Mouse (Mus musculus): Measurements from ENCODE around the gene Slit3. TPM values are rescaled to one million over a fixed set of nuclear protein-coding genes. Genes with fewer than 3 reads are reported as not detected.

The Slit3 gene
- total and polyA plus RNA-seq, 2 experiments from 2014 or later: 6.7 to 23.7 TPM

DNA sequence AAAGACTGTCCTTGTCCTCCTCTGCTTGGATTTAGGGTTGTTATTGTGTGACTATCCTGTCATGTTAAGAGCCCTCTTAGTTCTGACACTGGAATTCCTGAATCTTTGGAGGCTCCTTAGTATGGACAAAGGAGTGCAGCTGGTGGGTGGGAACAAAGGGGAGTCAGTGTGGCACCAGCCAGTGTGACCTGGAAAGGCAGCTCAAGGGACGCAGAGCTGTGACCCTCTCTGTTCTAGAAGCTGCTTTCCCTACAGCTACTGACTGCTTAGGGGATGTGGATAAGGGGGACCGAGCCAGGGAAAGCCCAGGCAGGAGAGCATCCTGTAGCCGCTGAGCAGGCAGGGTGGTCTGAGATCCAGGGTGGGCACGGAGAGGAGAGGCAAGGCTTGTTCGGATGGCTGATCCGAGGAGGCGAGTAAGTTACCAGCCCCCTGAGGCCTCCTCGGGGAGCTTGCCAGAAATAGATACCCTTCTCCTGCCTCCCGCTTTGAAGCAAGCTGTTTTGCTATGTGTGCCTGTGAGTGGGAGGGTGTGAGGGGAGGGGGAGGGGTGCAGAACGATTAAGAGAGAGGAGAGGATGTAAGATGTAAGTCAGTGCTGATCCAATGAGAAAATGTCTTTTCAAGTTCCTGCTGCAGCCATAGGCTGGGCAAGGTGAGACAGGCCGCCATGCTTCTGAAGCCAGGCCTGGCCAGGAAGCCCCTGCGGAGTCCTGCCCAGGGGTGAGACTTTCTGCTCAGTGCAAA, 162.0 kb downstream of the Slit3 start:
- peak; percentile 42 for ATAC-seq (ENCODE audit: insufficient read depth, low read depth)
- TF ChIP-seq EP300 (IDR thresholded peaks at IDR 0.05; ENCODE audit: low read depth) (no peak), CTCF (IDR thresholded peaks at IDR 0.05; ENCODE audit: low read depth) (no peak)
- Histone ChIP-seq H3K9ac (replicated peaks; ENCODE audit: low read depth, low read length) (no peak overlapping the region), H3K4me2 (ENCODE audit: low read depth, low read length) (no peak overlapping the region), H3K4me1 (ENCODE audit: control insufficient read depth, insufficient read depth) (peaks cover 37% of the 10 kb centered on the region), H3K27me3 (ENCODE audit: control insufficient read depth, insufficient read depth, low read length) (no peaks in the 10 kb centered on the region), H3K4me3 (ENCODE audit: low read depth, low read length) (no peak overlapping the region), H3K27ac (ENCODE audit: low read depth) (0 out of 2 replicates have a peak overlapping the region, but pooled peaks have one; percentile 28), H3K9me3 (replicated peaks; ENCODE audit: control insufficient read depth, low read length) (no peaks in the 10 kb centered on the region), H3K36me3 (replicated peaks; ENCODE audit: control insufficient read depth, insufficient read depth, low read length) (no peaks in the 10 kb centered on the region)
- 19% methylated on average over 12 of the region's 12 CpGs for WGBS
- no peak for DNase-seq (ENCODE audit: low spot score)

DNA sequence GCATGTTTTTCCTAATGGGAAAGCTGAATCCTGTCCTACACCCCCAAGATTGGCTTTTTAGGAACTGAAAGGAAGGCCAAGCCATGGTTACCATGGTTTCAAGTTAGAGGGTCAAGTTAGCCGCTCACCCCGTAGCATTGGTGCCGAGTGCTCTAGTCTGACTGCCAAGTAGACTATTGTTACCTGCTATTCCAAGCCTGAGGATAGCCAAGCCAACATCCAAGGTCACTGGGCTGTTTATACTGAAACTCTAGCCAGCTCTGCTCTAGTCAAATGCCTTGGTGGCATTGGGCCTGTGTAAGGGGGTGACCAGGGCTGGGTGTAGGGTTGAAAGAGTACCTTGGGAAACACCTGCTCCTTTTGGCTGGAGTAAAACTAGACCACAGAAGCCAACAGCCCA, 162.7 kb downstream of the Slit3 start:
- ATAC-seq (ENCODE audit: insufficient read depth, low read depth): peak; percentile 44; the same call in 1 of the 2 replicates
- H3K27ac ChIP-seq (ENCODE audit: low read depth): peak overlapping the region; percentile 35

DNA sequence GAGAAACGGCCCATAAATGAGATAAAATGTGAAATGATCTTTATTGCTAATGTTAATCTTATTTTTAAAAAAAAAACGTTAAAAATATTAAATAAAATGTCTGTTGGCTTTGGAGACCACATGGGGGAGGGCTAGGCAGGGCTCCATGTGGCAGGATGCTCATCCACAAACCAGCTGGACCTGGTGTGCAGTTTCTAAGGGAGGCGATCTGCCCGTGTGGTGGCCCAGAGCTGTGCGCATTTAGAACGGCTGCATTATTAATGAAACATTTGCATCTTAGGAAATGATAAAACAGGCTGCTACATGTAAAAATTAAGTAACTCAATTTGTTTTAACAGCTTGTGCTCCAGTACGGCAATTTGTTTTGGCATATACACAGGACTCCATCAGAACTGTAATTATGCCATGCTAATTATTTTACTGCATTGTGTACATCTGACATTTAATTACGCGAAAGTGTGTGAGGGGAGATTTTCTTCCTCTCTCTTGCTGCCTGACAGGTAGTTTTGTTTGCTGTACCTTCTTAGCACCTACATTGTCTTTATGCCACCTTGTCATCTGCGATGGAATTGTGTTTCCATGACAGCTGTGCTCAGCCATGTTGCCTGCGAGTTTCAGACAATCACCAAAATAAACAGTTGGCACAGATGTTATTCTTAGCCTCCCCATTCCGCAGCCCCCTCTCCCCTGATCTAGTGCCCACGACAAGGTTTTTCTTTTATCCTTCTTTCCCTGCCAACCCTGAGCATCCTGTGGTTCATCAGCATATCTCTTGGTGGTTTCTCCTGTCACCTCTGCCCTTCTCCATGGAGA, 165.8 kb downstream of the Slit3 start:
- Histone ChIP-seq H3K9me3 (replicated peaks; ENCODE audit: control insufficient read depth, low read length) (no peaks in the 10 kb centered on the region), H3K27ac (ENCODE audit: low read depth) (no peak overlapping the region), H3K4me1 (ENCODE audit: control insufficient read depth, insufficient read depth) (peaks cover 23% of the 10 kb centered on the region), H3K9ac (replicated peaks; ENCODE audit: low read depth, low read length) (no peak overlapping the region), H3K4me3 (ENCODE audit: low read depth, low read length) (no peak overlapping the region), H3K36me3 (replicated peaks; ENCODE audit: control insufficient read depth, insufficient read depth, low read length) (no peaks in the 10 kb centered on the region), H3K27me3 (ENCODE audit: control insufficient read depth, insufficient read depth, low read length) (no peaks in the 10 kb centered on the region), H3K4me2 (ENCODE audit: low read depth, low read length) (no peak overlapping the region)
- ATAC-seq (ENCODE audit: insufficient read depth, low read depth) (no peak), DNase-seq (ENCODE audit: low spot score) (no peak)
- WGBS: 80% methylated on average over 13 of the region's 13 CpGs
- TF ChIP-seq EP300 (IDR thresholded peaks at IDR 0.05; ENCODE audit: low read depth) (no peak), CTCF (IDR thresholded peaks at IDR 0.05; ENCODE audit: low read depth) (no peak)

More for the DNA sequence above, 162.7 kb downstream of the Slit3 start:
- H3K4me3 ChIP-seq (ENCODE audit: low read depth, low read length): no peak overlapping the region
- H3K27me3 ChIP-seq (ENCODE audit: control insufficient read depth, insufficient read depth, low read length): no peaks in the 10 kb centered on the region
- H3K9me3 ChIP-seq (replicated peaks; ENCODE audit: control insufficient read depth, low read length): no peaks in the 10 kb centered on the region
- H3K4me2 ChIP-seq (ENCODE audit: low read depth, low read length): no peak overlapping the region
- 42% methylated on average over 3 of the region's 3 CpGs for WGBS
- H3K4me1 ChIP-seq (ENCODE audit: control insufficient read depth, insufficient read depth): peaks cover 30% of the 10 kb centered on the region
- no peak for DNase-seq (ENCODE audit: low spot score)
- H3K36me3 ChIP-seq (replicated peaks; ENCODE audit: control insufficient read depth, insufficient read depth, low read length): no peaks in the 10 kb centered on the region
- no peak overlapping the region for H3K9ac ChIP-seq (replicated peaks; ENCODE audit: low read depth, low read length)
- no peak for TF ChIP-seq CTCF (IDR thresholded peaks at IDR 0.05; ENCODE audit: low read depth)
- no peak for TF ChIP-seq EP300 (IDR thresholded peaks at IDR 0.05; ENCODE audit: low read depth)

DNA sequence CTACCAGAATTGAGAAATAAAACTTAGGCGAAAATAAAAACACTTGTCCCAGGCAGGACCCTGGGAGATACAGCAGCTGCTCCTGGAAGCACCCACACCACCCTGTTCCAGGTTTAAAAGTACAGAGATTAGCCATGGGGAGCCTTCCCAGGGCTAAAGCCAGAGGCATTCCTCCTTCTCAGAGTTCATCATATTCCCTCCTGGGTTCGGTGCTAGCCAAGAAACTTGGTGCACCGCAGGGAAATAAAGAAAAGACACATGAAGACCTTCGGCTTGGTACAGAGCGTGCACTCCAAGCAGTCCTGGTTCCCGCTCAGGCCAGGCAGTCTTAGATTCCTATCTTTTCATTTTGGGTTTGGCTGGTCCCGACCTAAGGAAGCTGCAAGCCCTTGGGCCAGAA, 167.0 kb downstream of the Slit3 start:
- Histone ChIP-seq H3K27ac (ENCODE audit: low read depth) (no peak overlapping the region), H3K9me3 (replicated peaks; ENCODE audit: control insufficient read depth, low read length) (no peaks in the 10 kb centered on the region), H3K9ac (replicated peaks; ENCODE audit: low read depth, low read length) (no peak overlapping the region), H3K27me3 (ENCODE audit: control insufficient read depth, insufficient read depth, low read length) (no peaks in the 10 kb centered on the region), H3K4me1 (ENCODE audit: control insufficient read depth, insufficient read depth) (peaks cover 27% of the 10 kb centered on the region), H3K4me3 (ENCODE audit: low read depth, low read length) (no peak overlapping the region), H3K36me3 (replicated peaks; ENCODE audit: control insufficient read depth, insufficient read depth, low read length) (no peaks in the 10 kb centered on the region), H3K4me2 (ENCODE audit: low read depth, low read length) (no peak overlapping the region)
- ATAC-seq (ENCODE audit: insufficient read depth, low read depth) (no peak), DNase-seq (ENCODE audit: low spot score) (no peak)
- WGBS: 79% methylated on average over 7 of the region's 7 CpGs
- TF ChIP-seq EP300 (IDR thresholded peaks at IDR 0.05; ENCODE audit: low read depth) (no peak), CTCF (IDR thresholded peaks at IDR 0.05; ENCODE audit: low read depth) (no peak)

GRCm38 (mm10) chr11:35288761-35289278, 167.8 kb downstream of the Slit3 start:
- H3K9ac ChIP-seq (replicated peaks; ENCODE audit: low read depth, low read length): no peak overlapping the region
- no peak overlapping the region for H3K27ac ChIP-seq (ENCODE audit: low read depth)
- ATAC-seq (ENCODE audit: insufficient read depth, low read depth) (no peak), DNase-seq (ENCODE audit: low spot score) (no peak)
- H3K4me2 ChIP-seq (ENCODE audit: low read depth, low read length): no peak overlapping the region
- no peaks in the 10 kb centered on the region for H3K9me3 ChIP-seq (replicated peaks; ENCODE audit: control insufficient read depth, low read length)
- 58% methylated on average over 14 of the region's 14 CpGs for WGBS
- no peaks in the 10 kb centered on the region for H3K36me3 ChIP-seq (replicated peaks; ENCODE audit: control insufficient read depth, insufficient read depth, low read length)
- TF ChIP-seq CTCF (IDR thresholded peaks at IDR 0.05; ENCODE audit: low read depth) (no peak), EP300 (IDR thresholded peaks at IDR 0.05; ENCODE audit: low read depth) (no peak)
- no peak overlapping the region for H3K4me3 ChIP-seq (ENCODE audit: low read depth, low read length)
- peaks cover 27% of the 10 kb centered on the region for H3K4me1 ChIP-seq (ENCODE audit: control insufficient read depth, insufficient read depth)
- no peaks in the 10 kb centered on the region for H3K27me3 ChIP-seq (ENCODE audit: control insufficient read depth, insufficient read depth, low read length)
